Mouse (Mus musculus): ENCODE measurements around the gene Iqcg.

DNA sequence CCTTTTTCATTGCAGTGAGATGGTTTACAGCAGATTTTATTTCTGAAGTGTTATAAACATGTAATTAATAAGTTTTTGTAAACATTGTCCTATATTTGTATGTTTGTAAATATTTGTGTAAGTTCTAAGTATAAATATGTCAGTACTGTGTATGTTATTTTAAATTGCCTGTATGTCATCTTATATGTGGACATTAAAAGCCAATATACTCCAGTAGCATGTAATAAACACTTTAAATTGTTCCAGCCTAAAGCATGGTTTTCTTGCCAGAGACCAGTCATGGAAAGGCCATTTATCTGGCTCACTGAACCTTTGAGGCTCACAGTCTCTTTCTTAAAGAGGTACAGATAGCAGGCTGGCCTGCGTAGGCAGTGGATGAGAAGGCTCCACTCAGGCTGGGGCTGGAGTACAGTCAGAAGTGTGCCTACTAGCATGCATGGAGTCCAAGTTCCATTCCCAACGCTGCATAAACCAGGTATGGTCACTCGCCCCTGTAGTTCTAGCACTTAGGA lies 40.6 kb downstream of the Iqcg start:
- no peak for TF ChIP-seq POLR2A (IDR thresholded peaks at IDR 0.05; ENCODE audit: low read depth, low read length)
- TF ChIP-seq CTCF (IDR thresholded peaks at IDR 0.05; ENCODE audit: extremely low read depth, insufficient read length, insufficient replicate concordance, low read depth, low read length) = no peak

Measured in small intestine, adult 2 months (tissue).